Mouse (Mus musculus): ENCODE results near the gene Irx4.

DNA sequence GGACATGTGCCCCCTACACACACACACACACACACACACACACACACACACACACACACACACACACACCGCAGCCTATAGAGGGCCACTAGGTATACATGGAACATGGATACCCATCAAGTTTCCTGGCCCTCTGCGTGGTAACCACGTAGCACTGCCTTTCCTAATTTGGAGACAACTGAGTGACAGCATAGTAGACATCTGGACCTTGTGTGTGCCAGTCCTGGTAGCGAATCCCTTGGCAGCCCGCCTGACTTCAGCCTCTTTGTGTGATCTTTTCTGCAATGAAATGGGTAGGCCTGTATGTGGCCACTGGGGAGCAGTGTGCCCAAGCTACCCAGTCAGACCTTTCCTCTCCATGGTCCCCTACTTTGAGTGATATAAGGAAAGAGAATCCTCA lies 39.0 kb downstream of the Irx4 start:
- TF ChIP-seq ZNF384 (IDR thresholded peaks at IDR 0.05; ENCODE audit: low read depth, low read length) (no peak), CTCF (IDR thresholded peaks at IDR 0.05 in 2 of 3, conservative IDR thresholded peaks at IDR 0.05 in 1 of 3; ENCODE audit: control insufficient read depth in 1 of 3, insufficient read depth in 1 of 3, low read depth in 2 of 3, low read length in 3 of 3, poor library complexity in 1 of 3, severe bottlenecking in 1 of 3) (no peak), POLR2A (IDR thresholded peaks at IDR 0.05; ENCODE audit: control insufficient read depth in 1 of 2, insufficient read depth in 1 of 2, low read depth in 1 of 2, low read length in 2 of 2, poor library complexity in 1 of 2) (no peak), ETS1 (IDR thresholded peaks at IDR 0.05; ENCODE audit: low read depth, low read length) (no peak), EP300 (IDR thresholded peaks at IDR 0.05; ENCODE audit: low read depth in 1 of 2, low read length in 2 of 2) (no peak), USF1 (IDR thresholded peaks at IDR 0.05; ENCODE audit: low read depth, low read length) (no peak), GABPA (IDR thresholded peaks at IDR 0.05; ENCODE audit: low read depth, low read length) (no peak), MAFK (IDR thresholded peaks at IDR 0.05; ENCODE audit: borderline replicate concordance, low read depth, low read length) (no peak), ZC3H11A (IDR thresholded peaks at IDR 0.05; ENCODE audit: low read depth, low read length) (no peak)
